Mouse (Mus musculus): Measurements from ENCODE around the gene Otub2. TPM values are rescaled to one million over a fixed set of nuclear protein-coding genes. Genes with fewer than 3 reads are reported as not detected.

Gene Otub2
- polyA plus RNA-seq (2017; shearing (Covaris generic)), result 4.7 TPM

GRCm38 (mm10) chr12:103388505-103389347, at the start of gene Otub2:
Otub2 (plus strand) TSS chr12:103388682.

DNA sequence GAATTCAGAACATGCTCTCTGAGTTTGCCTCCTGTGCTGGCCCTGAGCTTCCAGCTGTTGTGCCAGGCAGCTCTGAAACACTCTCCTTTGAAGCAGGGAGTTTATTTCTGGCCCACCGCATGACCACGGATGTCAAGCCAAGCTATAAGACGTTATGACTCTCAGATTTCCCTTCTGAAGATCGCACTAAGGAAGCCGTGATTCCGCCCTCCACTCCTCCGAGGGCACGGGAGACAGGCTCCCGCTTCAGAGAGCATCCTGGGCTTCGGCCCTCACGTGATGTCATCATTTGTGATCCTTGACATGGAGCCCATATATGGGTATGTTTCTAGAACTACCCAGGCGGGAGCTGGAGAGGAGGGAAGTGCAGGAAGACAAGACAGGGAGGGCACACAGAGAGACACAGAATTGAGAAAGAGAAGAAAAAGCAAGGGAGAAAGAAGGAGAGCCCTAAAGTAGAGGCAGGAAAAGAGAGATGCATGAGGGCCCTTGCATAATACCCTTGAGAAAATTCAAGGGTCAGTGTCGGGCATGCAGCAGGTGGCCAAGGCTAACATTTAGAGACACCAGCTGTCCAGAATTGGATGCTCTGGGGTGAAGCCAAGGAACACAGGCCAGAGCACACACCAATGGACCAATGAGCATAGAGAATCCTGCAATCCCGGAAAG, 32.6 kb upstream of the Otub2 start, which contains the start of gene Asb2:
Gene Asb2 (minus strand): TSS at position 256 of the 669 bp plus-strand sequence.

DNA sequence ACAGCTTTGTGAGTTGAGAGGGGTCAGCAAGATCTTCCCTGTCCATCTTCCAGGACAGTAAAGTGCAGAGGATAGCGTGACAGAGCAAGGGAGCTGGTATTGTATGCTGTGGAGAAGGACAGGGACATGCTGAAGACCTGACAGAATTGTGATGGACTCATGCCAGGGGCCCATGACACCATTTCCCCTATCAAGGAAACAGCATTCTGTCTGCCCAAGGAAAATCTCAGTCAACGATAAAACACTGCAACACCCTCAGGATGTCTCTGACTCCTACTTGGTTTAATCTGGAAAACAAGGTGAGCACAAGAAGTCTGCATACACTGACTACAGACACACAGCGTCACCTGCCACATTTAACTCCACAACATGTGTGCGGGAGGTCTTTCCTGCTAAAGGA, 19.2 kb downstream of the Otub2 start, which contains the start of gene 9330161L09Rik:
Gene 9330161L09Rik (minus strand): TSS at position 101 of the 400 bp plus-strand sequence.

GRCm38 (mm10) chr12:103425729-103426470, 37.4 kb downstream of the Otub2 start, which contains the start of gene Ddx24:
Ddx24 (minus strand) TSS chr12:103425830.

DNA sequence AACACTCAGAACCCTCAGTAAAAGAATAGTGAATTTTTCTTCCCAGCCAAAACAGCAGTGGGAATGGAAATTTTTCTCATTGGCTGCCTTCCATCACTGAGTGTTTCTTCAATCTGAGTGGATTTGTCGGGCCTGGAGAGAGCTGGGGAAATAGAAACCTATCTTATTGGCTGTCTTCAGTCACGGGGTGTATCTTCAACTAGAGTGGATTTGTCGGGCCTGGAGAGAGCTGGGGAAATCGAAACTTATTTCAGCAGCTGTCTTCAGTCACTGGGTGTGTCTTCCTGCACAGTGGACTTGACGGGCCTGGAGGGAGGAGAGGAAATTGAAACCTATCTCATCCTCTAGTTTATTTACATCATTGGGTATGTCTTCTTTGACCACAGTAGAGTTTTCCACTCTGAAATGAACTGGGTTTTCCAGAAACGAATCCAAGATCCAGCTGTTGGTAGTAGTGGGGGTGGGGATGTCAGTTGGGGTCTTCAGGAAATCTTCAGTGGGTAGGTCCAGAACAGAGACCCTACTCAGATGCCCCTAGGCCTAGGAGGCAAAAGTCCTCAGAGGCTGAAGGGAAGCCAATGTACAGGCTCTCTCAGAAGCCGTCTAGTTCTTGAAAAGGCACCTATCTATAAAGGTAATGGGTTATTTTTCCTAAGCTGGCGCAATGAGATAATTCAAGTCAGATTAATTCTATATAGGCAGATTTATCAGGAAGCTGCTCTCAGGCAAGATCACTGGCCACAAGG, 45.7 kb downstream of the Otub2 start, which contains the start of gene Ifi27:
Gene Ifi27 (plus strand): TSS at position 226 of the 746 bp plus-strand sequence.

GRCm38 (mm10) chr12:103443524-103443923, 55.0 kb downstream of the Otub2 start, which contains the start of gene Ifi27l2a:
Ifi27l2a (minus strand) TSS chr12:103443680.

Other genes starting within 250 kb of the Otub2 start
- gene Prima1, start 146.5 kb upstream of the Otub2 start, polyA plus RNA-seq (2017; shearing (Covaris generic)), result not detected
- gene Fam181a, start 77.7 kb upstream of the Otub2 start, polyA plus RNA-seq (2017; shearing (Covaris generic)), result not detected
- 26.2 TPM for gene Asb2, start 32.7 kb upstream of the Otub2 start, polyA plus RNA-seq (2017; shearing (Covaris generic))
- gene 9330161L09Rik, start 19.1 kb downstream of the Otub2 start, polyA plus RNA-seq (2017; shearing (Covaris generic)), result 1.5 TPM
- gene Ddx24, start 37.1 kb downstream of the Otub2 start, polyA plus RNA-seq (2017; shearing (Covaris generic)), result 212 TPM
- 301 TPM for gene Ifi27, start 45.5 kb downstream of the Otub2 start, polyA plus RNA-seq (2017; shearing (Covaris generic))
- gene Ifi27l2a, start 55.0 kb downstream of the Otub2 start, polyA plus RNA-seq (2017; shearing (Covaris generic)), result 299 TPM
- not detected for gene Ifi27l2b, start 68.5 kb downstream of the Otub2 start, polyA plus RNA-seq (2017; shearing (Covaris generic))
- not detected for gene Ppp4r4, start 143.6 kb downstream of the Otub2 start, polyA plus RNA-seq (2017; shearing (Covaris generic))
- not detected for gene Serpina10, start 242.8 kb downstream of the Otub2 start, polyA plus RNA-seq (2017; shearing (Covaris generic))

Measured in effector memory CD4-positive, alpha-beta T cell, adult 5 months (primary cell).